Mouse (Mus musculus) heart, embryonic 16.5 days (tissue): ENCODE results near the gene Ifna14. TPM values are rescaled to one million over a fixed set of nuclear protein-coding genes. Genes with fewer than 3 reads are reported as not detected.
"Not testable (repeated sequence)": the region's sequence is repeated elsewhere in the genome, so short reads cannot be mapped to it uniquely, and the experiment has no call there.

Experiments used
- ATAC-seq: fragments of 200-750 bp; cut with Nextera tagmentation; replicated peaks from 2 replicates; pipeline ENCODE4 v1.8.0; 2017; ENCODE audit warnings: moderate number of reproducible peaks; ENCODE audit not compliant: insufficient read depth, low FRiP score; ENCODE audit errors: extremely low read depth
- H3K27ac ChIP-seq: fragments of 300-500 bp; sonication (generic); 2 replicates; pipeline ENCODE4 v1.5.1; 2014; ENCODE audit warnings: mild to moderate bottlenecking, low read length, control low read depth, moderate library complexity
- H3K27me3 ChIP-seq: fragments of 300-500 bp; sonication (generic); 2 replicates; pipeline ENCODE4 v1.6.1; 2014; ENCODE audit warnings: low read length, mixed read lengths; ENCODE audit not compliant: control insufficient read depth, insufficient read depth
- H3K36me3 ChIP-seq: fragments of 300-500 bp; sonication (generic); 2 replicates; pipeline ENCODE4 v1.6.1; 2014; ENCODE audit not compliant: control insufficient read depth, insufficient read depth
- H3K4me1 ChIP-seq: fragments of 300-500 bp; sonication (generic); 2 replicates; pipeline ENCODE4 v1.6.1; 2014; ENCODE audit warnings: low read length, mixed read lengths; ENCODE audit not compliant: control insufficient read depth, insufficient read depth
- H3K4me2 ChIP-seq: fragments of 300-500 bp; sonication (generic); 2 replicates; pipeline ENCODE4 v1.6.1; 2014; ENCODE audit warnings: low read depth, mild to moderate bottlenecking, control low read depth, low read length
- H3K4me3 ChIP-seq: fragments of 300-500 bp; sonication (generic); 2 replicates; pipeline ENCODE4 v1.5.1; 2014; ENCODE audit warnings: mild to moderate bottlenecking, control low read depth, low read length
- H3K9ac ChIP-seq: fragments of 300-500 bp; sonication (generic); 2 replicates; pipeline ENCODE4 v1.6.1; 2014; ENCODE audit warnings: low read length, control low read depth
- H3K9me3 ChIP-seq: fragments of 300-500 bp; sonication (generic); replicated peaks from 2 replicates; pipeline ENCODE4 v1.6.1; 2016; ENCODE audit warnings: low read length; ENCODE audit not compliant: control insufficient read depth
- WGBS: fragments of 180-500 bp; shearing (Covaris S2); extraction: QIAGEN DNeasy Blood & Tissue Kit; methylation state at CpG from one replicate; pipeline ENCODE4 v1.1.7; 2014; 5-methylcytosine and 5-hydroxymethylcytosine counted together
- polyA plus RNA-seq: library from polyadenylated mRNA; unstranded; fragments of >200 nt; fragmentation: Nextera tagmentation; extraction: Ambion mirVana; gene quantifications from 2 replicates; pipeline ENCODE4 v1.2.1, GENCODE M21; 2015

Ifna14 gene
- not detected in 2 replicates for polyA plus RNA-seq

GRCm38 (mm10) chr4:88571698-88572097 lies at the start of gene Ifna14:
Ifna14 (minus strand) TSS chr4:88571798.
- no peaks in the 10 kb centered on the region for H3K27me3 ChIP-seq
- no peak within 1 kb of the TSS for H3K4me3 ChIP-seq
- H3K9me3 ChIP-seq, result no peaks in the 10 kb centered on the region
- 67% methylated on average over 1 of the region's 1 CpGs for WGBS
- no peak for ATAC-seq
- no peaks in the 10 kb centered on the region for H3K4me1 ChIP-seq
- no peak within 1 kb of the TSS for H3K27ac ChIP-seq
- no peaks in the 10 kb centered on the region for H3K36me3 ChIP-seq
- H3K9ac ChIP-seq, result no peak within 1 kb of the TSS
- H3K4me2 ChIP-seq, result no peak within 1 kb of the TSS

- no peaks in the 10 kb centered on the region for H3K27me3 ChIP-seq
- H3K27ac ChIP-seq, result no peak within 1 kb of the TSS
- no peak within 1 kb of the TSS for H3K4me2 ChIP-seq
- H3K36me3 ChIP-seq, result no peaks in the 10 kb centered on the region
- H3K4me1 ChIP-seq, result no peaks in the 10 kb centered on the region
- no peaks in the 10 kb centered on the region for H3K9me3 ChIP-seq
- ATAC-seq, result no peak
- no peak within 1 kb of the TSS for H3K9ac ChIP-seq
- no peak within 1 kb of the TSS for H3K4me3 ChIP-seq
Measured at GRCm38 (mm10) chr4:88603276-88603675, 31.7 kb upstream of the Ifna14 start, which contains the start of gene Ifna12. Ifna12 (minus strand) TSS chr4:88603376.

- Histone ChIP-seq H3K9ac (no peak within 1 kb of the TSS), H3K36me3 (no peaks in the 10 kb centered on the region), H3K4me3 (no peak within 1 kb of the TSS), H3K9me3 (no peaks in the 10 kb centered on the region), H3K27me3 (no peaks in the 10 kb centered on the region), H3K27ac (no peak within 1 kb of the TSS), H3K4me2 (no peak within 1 kb of the TSS), H3K4me1 (no peaks in the 10 kb centered on the region)
- ATAC-seq, result no peak
- 73% methylated on average over 1 of the region's 1 CpGs for WGBS
Measured at GRCm38 (mm10) chr4:88592285-88592684, 20.7 kb upstream of the Ifna14 start, which contains the start of gene Ifna9. Ifna9 (minus strand) TSS chr4:88592385.

- Histone ChIP-seq H3K9ac (no peak overlapping the region), H3K36me3 (no peaks in the 10 kb centered on the region), H3K27ac (no peak overlapping the region), H3K27me3 (no peaks in the 10 kb centered on the region), H3K4me3 (no peak overlapping the region), H3K9me3 (no peaks in the 10 kb centered on the region), H3K4me1 (no peaks in the 10 kb centered on the region), H3K4me2 (no peak overlapping the region)
- ATAC-seq, result no peak
- WGBS, result 96% methylated on average over 1 of the region's 1 CpGs
Measured at GRCm38 (mm10) chr4:88561791-88562190, 9.8 kb downstream of the Ifna14 start.

- H3K27me3 ChIP-seq, H3K4me1 ChIP-seq, ATAC-seq: not testable (repeated sequence)
Measured at GRCm38 (mm10) chr4:88558145-88558544, 13.5 kb downstream of the Ifna14 start, which contains the start of gene Ifna15. Ifna15 (minus strand) TSS chr4:88558245.

GRCm38 (mm10) chr4:88550161-88550945 lies 21.2 kb downstream of the Ifna14 start:
- Histone ChIP-seq H3K4me2 (peak overlapping the region; percentile 80), H3K27ac (no peak overlapping the region), H3K27me3 (no peaks in the 10 kb centered on the region), H3K9ac (peak overlapping the region; percentile 65), H3K4me3 (peak overlapping the region; percentile 54), H3K9me3 (no peaks in the 10 kb centered on the region), H3K4me1 (peaks cover 4% of the 10 kb centered on the region), H3K36me3 (no peaks in the 10 kb centered on the region)
- 25% methylated on average over 22 of the region's 22 CpGs for WGBS
- peak; percentile 75; the same call in 1 of the 2 replicates for ATAC-seq

More at GRCm38 (mm10) chr4:88558145-88558544, 13.5 kb downstream of the Ifna14 start, which contains the start of gene Ifna15:
- not testable (repeated sequence) for H3K27ac ChIP-seq, H3K9me3 ChIP-seq, H3K4me2 ChIP-seq, H3K9ac ChIP-seq, H3K4me3 ChIP-seq, H3K36me3 ChIP-seq

GRCm38 (mm10) chr4:88547986-88548385 lies 23.6 kb downstream of the Ifna14 start:
- H3K9ac ChIP-seq, result no peak overlapping the region
- peaks cover 4% of the 10 kb centered on the region for H3K4me1 ChIP-seq
- H3K36me3 ChIP-seq, result no peaks in the 10 kb centered on the region
- no peaks in the 10 kb centered on the region for H3K9me3 ChIP-seq
- H3K27me3 ChIP-seq, result no peaks in the 10 kb centered on the region
- no peak overlapping the region for H3K4me3 ChIP-seq
- ATAC-seq, result no peak
- WGBS, result 77% methylated on average over 1 of the region's 1 CpGs
- no peak overlapping the region for H3K27ac ChIP-seq
- no peak overlapping the region for H3K4me2 ChIP-seq

GRCm38 (mm10) chr4:88543649-88544234 lies 27.9 kb downstream of the Ifna14 start:
- no peak overlapping the region for H3K4me2 ChIP-seq
- 52% methylated on average over 2 of the region's 2 CpGs for WGBS
- no peak for ATAC-seq
- no peaks in the 10 kb centered on the region for H3K9me3 ChIP-seq
- no peak overlapping the region for H3K4me3 ChIP-seq
- no peak overlapping the region for H3K27ac ChIP-seq
- H3K27me3 ChIP-seq, result no peaks in the 10 kb centered on the region
- H3K4me1 ChIP-seq, result no peaks in the 10 kb centered on the region
- no peak overlapping the region for H3K9ac ChIP-seq
- H3K36me3 ChIP-seq, result no peaks in the 10 kb centered on the region

GRCm38 (mm10) chr4:88537328-88537727 lies 34.3 kb downstream of the Ifna14 start:
- Histone ChIP-seq H3K27ac (peak overlapping the region; percentile 32; the same call in 1 of the 2 replicates), H3K4me1 (no peaks in the 10 kb centered on the region; the same call in 1 of the 2 replicates), H3K4me2 (peak overlapping the region; percentile 21), H3K4me3 (no peak overlapping the region), H3K9me3 (no peaks in the 10 kb centered on the region), H3K9ac (no peak overlapping the region), H3K27me3 (no peaks in the 10 kb centered on the region), H3K36me3 (no peaks in the 10 kb centered on the region)
- 45% methylated on average over 12 of the region's 12 CpGs for WGBS
- ATAC-seq, result peak; percentile 49; the same call in 1 of the 2 replicates
